Mouse (Mus musculus) heart, adult 2 months (tissue): ENCODE measurements around the gene Gart.

ENCODE experiments used
- CTCF ChIP-seq: fragments of 200-600 bp; IDR thresholded peaks from 2 replicates; pipeline ENCODE4 v1.8.1; 2022; ENCODE audit warnings: antibody characterized with exemption, mild to moderate bottlenecking, moderate library complexity
- POLR2A ChIP-seq: fragments of 200-500 bp; IDR thresholded peaks from 2 replicates; pipeline ENCODE4 v1.6.1; 2011; ENCODE audit warnings: mild to moderate bottlenecking, low read depth, low read length, control low read depth; ENCODE audit not compliant: insufficient read depth

GRCm38 (mm10) chr16:91644901-91645300, 1.9 kb downstream of the Gart start:
- no peak for TF ChIP-seq CTCF
- no peak for TF ChIP-seq POLR2A
